Mouse (Mus musculus): Measurements from ENCODE around the gene Pdx1.
A peak's percentile ranks its signal among the peaks of the same experiment; 100 is the strongest.

The Pdx1 gene

DNA sequence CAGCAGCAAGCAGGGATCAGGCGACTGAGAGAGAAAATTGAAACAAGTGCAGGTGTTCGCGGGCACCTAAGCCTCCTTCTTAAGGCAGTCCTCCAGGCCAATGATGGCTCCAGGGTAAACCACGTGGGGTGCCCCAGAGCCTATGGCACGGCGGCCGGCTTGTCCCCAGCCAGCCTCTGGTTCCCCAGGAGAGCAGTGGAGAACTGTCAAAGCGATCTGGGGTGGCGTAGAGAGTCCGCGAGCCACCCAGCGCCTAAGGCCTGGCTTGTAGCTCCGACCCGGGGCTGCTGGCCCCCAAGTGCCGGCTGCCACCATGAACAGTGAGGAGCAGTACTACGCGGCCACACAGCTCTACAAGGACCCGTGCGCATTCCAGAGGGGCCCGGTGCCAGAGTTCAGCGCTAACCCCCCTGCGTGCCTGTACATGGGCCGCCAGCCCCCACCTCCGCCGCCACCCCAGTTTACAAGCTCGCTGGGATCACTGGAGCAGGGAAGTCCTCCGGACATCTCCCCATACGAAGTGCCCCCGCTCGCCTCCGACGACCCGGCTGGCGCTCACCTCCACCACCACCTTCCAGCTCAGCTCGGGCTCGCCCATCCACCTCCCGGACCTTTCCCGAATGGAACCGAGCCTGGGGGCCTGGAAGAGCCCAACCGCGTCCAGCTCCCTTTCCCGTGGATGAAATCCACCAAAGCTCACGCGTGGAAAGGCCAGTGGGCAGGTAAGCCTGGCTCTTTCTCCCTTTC, at the start of gene Pdx1:
Pdx1 (plus strand) TSS at position 34 of the 747 bp plus-strand sequence.
- no peak for DNase-seq

DNA sequence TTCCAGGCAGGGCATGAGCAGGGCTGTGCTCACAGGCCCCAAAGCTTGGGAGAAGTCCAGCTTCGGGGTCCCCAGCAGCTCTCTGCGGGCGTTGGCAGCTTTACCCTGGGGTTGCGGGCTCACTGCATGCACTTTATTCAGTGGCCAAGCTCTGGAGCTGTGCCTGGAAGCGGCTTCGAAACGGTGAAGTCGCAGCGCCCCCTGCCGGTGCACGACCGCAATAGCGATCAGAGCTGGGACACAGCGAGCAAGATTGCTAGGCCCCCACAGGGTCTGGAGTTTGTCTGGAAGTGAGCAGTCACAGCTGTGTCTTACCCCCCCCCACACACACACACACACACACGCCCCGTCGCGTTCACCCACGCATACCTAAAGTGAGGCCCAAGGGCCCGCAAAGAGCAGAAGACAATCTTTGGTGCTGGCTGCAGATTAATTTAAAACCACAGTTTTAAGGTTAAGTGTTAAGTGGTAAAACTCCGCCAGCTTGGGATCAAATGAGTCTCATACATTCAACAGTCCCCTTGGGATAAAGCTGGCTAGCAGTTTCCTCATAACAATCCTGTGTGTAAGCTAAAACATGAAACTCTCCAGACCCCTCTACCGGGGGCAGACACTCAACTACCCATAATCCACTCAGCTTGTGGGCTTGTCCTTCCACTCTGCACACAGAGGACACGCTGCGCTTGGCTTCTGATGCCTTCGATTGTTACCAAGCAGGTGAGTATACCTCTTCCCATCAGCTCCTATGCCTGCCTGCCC, 42.2 kb upstream of the Pdx1 start:
- peak; percentile 93 to 94 for DNase-seq

DNA sequence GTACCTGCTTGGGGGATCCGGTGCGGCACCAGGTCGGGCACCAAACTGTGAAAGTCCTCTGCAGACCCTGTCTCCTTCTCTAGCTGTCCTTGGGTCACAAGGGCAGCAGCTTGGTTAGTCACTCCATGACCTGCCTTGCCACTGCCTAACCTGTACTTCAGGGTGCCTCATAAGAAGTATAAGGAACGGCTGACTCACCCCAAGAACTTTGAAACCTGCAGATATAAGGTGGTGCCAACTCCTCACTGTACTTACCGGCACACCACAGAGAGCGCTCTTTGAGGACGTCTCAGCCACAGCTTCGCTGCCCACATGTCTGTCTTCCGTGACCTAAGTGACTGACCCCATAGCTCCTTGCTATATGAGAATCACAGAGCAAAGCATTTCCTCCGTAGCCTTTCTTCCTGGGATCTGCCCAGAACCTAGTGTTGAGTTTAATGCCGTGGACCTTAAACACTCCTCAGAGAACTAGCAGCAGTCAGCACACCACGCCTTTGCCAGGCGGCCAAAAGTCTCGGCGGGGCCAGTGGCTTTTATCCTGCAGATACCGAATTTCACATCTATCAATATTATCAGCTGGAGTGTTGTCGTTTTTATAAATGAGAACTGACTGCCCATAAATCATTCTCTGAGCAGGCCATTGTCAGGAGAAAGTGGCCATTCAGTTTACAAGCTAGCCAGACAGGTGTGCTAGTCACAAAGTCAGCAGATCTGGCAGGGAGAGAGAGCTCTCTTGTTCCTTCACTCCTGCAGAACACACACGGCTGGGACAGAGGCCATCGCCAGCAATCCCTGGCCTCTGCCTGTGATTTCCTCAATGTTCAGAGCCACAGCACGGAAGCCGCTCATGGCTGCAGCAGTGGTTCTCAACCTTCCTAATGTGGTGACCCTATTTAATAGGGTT, 34.1 kb upstream of the Pdx1 start:
- DNase-seq, result no peak

DNA sequence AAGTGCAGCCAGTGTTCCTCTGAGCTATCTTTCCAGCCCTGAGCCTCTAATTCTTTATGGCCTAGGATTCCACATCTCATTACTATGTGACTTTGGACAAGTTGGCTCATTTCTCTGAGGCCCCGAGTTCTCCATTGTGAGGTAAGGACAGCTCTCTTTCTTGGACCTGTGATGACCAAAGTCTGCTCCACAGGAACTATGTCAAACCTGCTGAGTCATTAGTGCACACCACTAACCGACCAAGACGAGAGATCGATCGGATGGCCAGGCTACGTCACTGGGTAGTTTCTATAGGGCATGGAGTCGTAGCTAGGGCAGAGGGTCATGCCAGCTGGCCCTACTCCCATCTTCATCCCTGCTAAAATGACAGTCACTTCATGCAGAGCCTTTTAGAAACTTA, 25.9 kb upstream of the Pdx1 start:
- DNase-seq, result no peak

DNA sequence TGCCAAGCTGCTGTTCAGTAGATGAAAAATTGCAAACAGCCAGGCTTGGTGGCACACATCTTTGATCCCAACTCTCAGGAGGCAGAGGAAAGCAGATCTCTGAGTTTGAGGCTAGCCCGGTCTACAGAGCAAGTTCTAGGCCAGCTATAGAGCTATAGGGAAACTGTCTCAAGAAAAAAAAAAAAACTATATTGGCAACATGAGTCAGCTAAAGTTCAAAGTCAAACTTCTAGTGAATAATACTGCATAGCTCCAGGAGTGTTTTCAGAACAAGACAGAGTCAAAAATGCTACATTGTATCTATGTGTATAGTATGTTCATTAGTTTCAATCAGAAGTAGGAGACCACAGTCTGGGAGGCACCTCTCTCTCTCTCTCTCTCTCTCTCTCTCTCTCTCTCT, 9.6 kb upstream of the Pdx1 start:
- DNase-seq, result no peak

DNA sequence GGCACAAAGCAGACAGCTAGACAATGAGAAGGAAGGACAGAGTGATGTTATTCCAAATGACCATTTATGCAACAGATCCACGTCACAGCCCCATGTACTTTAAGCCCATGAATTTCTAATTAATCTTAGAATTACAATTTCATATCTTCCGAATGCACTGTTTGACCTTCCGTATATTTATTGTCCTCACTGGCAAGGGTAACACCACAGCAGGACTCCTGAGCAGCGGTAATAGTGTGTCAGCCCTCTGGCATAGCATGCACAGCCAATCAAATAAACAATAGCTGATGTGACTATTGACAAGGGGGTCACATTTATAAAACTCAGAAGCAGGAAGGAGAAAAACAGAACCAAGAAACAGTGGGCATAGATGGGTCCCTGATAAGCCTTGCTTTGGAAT, 9.0 kb upstream of the Pdx1 start:
- DNase-seq, result no peak

DNA sequence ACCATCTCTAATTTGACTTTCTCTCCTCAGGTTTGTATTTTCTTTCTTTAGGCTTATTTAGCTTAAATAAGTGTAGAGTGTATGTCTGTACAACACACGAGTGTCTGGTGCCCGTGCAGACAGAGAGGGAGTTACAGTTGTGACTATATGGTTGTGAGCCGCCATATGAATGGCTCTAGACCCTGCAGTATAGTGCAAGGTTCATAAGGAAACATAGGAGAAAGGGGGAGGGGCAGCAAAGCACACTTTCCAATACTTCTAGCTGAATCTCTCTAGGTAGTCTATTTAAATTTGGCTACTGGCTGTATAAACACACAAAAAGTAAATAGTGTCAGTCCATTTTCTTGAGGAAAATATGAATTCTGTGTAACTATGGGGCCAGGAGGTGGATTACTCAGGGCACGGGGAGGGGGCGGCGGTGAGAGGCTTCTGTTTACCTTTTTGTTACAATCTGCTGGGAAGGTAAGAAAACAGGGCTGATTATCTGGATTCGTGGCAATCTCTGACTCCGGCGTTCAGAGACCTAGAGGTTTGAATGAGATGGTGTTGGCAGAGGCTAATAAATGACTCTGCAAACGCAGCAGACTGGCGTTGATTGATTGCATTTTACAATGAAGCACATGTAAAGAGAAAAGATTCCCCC, 7.7 kb upstream of the Pdx1 start:
- no peak for DNase-seq

DNA sequence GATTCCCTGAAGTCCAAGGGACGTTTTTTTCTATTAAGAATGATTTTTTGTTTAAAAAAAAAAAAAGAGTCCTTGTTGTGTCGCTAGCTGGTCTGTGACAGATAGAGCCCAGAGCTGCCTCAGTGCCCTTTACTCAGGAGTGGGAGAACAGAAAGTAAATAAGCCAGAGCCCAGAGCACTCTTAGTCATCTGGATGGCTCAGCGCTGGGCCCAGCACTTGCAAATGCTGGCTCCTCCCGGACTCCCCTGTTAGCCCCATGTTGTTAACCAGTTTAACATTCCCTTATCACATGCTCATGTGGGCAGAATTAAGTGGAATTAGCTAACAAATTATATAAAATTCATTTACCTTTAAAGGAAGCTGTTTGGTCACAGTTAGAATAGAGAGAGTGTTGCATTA, 5.8 kb upstream of the Pdx1 start:
- DNase-seq, result no peak

DNA sequence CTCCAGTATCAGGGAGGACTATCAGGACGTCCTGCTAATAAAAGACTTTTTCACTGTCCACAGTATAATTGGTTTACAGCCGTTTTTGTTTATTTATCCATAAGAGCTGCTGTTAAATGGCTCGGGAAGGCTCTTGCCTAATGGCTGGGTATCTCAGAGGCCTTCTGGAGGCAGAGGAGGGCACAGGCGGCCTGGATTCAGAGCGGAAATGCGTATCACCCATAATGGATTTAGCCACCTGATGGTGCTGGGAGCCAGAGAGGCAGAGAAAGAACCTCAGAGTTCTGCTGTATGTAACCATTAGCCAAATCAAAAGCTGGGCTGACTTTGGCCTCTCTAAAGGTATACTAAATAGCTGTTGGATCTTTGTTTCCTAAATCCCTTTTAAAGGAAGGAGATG, 2.3 kb upstream of the Pdx1 start:
- DNase-seq, result no peak

DNA sequence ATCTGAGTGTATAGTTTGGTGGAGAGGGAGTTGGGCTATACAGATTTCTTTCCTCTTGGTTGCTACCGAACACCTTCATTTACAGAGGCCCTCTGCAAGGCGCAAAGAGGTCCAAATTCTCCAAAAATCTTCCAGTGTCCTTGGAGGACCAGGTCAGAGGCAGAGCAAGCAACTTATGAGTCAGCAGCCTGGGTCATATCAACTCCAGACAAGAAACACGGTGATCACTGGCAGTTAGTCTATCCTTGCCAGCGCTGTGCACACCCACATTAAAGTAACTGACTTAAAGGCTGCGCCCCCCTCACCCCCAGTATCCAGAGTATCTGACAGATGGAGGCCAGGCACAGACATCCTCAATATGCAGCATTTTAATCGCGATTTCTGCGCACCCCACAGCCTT, 1.0 kb upstream of the Pdx1 start:
- DNase-seq, result no peak

DNA sequence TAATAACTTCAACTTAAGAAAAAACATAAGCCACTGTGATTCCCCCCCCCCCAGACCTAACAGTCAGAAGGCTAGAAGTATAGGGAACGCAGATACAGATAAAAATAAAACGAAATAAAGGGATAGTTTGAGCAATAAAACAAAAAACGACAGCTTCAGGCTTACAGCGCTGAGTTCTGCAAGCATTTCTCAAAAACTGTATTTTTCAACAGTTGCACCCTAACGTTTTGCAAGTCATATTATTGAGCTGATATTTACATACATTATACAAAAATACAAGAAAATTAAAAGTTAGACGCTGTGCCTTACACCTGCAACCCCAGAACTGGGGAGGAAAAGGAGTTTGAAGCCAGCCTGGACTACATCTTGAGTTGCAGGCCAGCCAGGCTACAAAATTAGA, 388 bp upstream of the Pdx1 start:
- no peak for DNase-seq

DNA sequence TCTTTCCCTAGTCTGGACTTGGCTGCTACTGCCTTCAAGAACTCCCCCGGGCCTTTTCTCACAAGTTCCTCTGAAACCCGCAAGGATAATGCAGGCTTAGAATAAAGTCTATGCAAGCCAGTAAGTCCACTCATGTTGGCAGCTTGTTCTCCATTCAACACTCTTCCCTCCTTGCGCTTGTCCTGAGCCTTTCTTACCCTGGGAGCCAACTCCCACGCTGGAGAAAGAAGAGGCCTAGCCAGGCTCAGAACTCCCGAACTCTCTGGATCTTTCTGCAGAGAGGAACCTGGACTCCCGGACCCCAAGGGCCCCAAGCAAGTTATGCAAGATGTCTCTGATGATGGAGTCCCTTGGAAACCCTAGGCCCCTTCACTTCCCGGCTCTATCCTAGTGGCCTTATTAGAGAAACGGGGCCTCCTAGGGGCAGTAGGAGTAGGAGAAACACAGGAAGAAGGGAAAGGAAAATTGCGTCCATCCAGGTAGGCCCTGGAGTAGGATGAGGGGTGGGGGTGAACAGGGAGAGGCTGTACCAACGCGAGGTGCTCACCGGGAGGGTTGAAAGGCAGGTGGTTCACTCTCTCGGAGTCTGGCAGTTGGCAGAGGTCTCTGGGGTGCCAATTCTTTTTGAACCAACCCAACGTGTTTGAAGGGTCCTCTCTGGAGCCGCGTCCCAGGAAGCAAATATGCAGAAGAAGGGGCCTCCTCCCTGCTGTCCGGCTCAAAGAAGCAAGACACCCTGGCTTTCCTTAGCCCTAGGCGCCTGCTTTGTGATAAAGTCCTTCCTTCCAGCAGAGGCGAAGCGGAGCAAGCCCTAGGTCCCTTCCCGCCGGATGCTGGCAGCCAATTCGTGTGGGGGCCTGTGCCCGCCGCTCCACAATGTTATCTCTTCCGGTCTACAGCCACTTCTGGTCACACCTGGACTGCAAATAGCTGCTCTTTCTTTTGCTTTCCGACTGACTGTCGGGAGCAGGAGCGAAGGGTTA, 1.2 kb downstream of the Pdx1 start:
- DNase-seq, result no peak

DNA sequence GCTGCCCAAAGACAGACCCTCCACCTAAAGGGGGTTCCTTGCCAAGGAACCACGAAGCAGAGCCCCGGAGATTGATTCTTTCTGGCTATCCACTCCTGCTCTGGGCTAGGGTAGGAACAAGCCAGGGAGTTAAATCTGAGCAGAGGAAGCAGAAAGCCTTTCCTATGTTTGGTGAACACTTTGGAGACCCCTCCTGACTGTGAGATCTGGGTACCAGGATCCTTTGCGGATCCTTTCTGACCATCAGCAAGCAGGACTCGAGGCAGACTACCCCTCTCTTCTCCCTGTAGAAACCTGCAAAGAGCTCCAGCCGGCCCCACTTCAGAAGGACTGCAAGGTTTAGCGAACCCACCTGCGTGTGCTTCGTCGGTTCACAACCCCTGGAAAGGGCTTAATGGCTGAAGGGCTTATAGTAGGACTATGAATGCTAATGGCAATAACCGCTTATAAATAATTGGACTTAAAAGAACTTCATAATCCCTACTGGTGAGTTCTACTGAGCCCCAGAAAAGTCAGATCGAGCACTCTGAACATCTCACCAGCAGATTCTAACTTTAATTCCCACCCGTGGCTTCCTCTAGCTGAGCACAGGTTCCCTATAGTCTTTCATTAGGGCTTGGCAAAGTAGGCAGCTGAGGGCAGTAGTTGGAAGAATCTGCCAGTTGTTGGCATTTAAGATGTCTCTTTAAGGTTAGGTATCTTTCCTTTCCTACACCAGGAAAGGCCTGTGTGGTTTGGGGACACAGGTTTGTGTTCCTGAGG, 2.5 kb downstream of the Pdx1 start:
- DNase-seq, result no peak

DNA sequence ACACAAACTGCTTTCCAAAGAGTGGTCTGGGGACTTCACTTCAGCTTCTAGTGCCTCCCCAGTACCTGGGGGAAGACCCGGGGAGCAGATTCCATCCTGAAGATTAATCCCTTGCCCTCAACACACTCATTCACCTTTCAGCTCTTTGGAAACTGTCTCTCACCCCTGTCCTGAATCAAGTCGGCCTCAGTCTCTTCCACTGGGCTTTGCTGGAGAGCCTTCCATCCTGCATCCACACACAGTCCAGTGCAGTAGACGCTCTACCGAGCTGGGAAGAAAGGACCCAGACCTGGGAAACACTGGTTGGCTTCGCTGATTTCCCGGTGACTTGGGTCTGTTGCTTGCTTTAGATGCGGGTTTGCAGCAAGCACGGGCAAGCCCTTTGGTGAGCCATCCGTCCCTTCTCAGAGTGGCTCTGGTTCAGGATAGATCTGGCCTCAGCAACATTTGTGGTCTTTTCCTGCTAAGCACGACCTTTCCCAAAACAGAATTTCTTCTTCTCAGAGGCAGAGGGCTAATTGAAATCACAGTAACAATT, 3.1 kb downstream of the Pdx1 start:
- no peak for DNase-seq

DNA sequence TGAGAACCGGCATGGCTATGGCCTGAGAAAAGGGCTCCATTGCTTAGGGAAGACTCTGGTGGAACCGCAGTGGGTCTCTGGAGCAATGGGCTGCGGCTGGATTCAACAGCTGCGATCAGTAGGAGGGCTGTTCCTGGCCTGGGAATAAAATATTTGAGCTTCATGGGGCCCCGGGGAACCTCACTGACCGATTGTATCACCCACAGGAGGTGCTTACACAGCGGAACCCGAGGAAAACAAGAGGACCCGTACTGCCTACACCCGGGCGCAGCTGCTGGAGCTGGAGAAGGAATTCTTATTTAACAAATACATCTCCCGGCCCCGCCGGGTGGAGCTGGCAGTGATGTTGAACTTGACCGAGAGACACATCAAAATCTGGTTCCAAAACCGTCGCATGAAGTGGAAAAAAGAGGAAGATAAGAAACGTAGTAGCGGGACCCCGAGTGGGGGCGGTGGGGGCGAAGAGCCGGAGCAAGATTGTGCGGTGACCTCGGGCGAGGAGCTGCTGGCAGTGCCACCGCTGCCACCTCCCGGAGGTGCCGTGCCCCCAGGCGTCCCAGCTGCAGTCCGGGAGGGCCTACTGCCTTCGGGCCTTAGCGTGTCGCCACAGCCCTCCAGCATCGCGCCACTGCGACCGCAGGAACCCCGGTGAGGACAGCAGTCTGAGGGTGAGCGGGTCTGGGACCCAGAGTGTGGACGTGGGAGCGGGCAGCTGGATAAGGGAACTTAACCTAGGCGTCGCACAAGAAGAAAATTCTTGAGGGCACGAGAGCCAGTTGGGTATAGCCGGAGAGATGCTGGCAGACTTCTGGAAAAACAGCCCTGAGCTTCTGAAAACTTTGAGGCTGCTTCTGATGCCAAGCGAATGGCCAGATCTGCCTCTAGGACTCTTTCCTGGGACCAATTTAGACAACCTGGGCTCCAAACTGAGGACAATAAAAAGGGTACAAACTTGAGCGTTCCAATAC, 4.7 kb downstream of the Pdx1 start:
- DNase-seq, result no peak

DNA sequence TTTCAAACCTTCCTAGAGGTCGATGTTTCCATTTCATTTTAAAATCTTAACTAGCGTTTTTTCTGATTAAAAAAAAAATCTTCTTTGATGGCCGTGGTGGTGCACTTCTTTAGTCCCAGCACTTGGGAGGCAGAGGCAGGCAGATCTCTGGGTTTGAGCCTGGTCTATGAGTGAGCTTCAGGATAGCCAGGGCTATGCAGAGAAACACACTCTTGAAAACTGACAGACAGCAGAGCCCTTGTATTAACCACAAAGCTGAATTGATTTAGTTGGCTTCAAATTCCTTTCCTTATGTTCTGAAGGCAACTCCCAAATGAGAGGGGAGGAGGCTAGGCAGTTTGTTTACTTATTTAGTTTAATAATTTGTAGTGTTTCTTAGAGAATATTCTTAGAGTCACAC, 6.0 kb downstream of the Pdx1 start:
- no peak for DNase-seq

DNA sequence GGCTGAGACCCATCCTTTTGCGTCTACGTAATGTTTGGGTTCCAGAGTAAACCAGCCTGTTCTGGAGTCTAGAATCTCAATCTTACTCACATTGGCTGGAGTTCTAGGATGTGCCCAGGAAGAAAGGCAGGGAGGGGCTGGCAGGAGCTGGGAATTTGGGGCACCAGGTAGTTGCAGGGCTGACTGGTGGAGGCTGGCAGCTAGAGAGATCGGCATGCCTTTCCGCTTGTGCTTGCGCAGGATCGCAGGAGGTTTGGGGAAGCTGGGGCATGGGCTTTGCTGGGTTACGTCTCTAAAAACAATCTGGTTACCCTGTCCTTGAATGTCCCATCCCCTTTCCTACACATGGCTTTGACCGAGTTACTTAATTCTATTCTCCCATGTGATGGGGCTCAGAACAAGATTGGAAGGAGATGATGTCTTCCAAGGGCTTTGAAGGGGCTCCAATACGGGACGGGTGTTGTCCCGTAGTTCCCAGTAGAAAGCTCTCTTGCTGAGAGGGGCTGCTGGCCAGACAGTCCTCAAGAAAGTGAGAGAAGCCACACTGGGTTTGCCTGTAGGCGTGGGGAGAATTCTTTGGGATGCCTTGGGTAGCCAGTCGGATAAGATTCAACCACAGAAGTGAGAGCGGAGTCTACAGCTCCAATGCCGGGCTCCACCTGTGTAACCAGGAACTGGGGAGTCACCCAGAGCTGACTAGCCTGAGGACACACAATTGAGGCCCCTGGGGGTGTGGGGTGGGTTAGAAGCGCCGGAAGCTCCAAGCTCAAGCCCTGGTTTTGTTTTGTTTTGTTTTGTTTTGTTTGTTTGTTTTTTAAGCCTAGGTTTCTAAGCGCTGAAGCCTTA, 7.2 kb downstream of the Pdx1 start:
- no peak for DNase-seq

DNA sequence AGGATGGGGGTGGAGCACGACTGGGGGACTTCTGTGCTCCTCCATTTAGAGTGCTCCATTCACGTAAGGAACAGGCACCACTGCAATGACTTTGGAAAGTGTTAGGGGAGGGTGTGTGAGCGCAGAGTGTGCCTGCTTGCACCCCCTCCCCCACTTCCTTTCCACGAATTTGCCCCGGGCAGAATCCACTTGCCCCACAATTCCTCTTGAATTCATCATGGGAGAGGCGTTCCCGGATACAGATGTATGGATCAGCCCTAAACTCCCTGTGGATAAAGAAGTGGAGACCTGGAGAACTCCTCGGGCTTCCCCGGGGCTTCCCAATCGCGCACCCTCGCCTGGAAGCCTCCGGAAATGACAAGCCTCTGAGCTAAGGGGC, 7.8 kb downstream of the Pdx1 start:
- no peak for DNase-seq
